Mouse (Mus musculus): ENCODE results near the gene Zdhhc9. TPM values are rescaled to one million over a fixed set of nuclear protein-coding genes. Genes with fewer than 3 reads are reported as not detected.
A peak's percentile ranks its signal among the peaks of the same experiment; 100 is the strongest.

Zdhhc9 gene
- polyA plus RNA-seq, 1 experiment from 2014 or later: 9.1 TPM

DNA sequence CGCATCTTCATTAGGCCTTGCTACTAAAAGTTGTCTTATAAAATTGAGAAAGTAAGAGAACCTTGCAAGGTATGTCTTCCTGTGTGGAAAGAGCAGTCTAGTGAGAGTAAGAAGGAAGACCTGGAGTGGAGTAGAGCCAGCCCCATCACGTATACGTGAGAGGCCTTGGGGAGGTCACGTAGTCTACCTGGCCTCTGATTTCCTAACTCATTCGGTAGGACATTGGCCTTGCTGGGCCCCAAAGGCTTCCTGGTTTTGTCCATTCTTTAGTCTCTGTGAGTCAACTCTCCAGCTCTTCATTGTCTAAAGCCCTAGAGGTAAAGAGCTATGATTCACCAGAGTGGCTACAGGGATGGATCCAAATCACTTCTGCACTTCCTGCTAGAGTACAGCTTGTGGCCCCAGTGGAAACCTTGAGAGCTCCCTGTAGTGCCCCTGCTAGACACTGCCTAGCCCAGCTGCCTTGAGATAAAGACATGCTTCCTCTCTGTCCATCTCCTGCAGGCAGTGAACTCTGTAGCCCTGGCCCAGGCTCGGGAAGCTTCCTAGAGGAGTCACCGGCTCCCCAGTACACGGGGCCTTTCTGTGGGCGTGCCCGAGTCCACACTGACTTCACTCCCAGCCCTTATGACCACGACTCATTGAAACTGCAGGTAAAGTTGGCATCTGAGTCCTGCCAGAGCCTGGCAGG lies 50.3 kb downstream of the Zdhhc9 start:
- ATAC-seq: peak; percentile 72
- no peak overlapping the region for H3K27ac ChIP-seq

GRCm38 (mm10) chrX:48157396-48157795 lies 51.3 kb downstream of the Zdhhc9 start:
- Histone ChIP-seq H3K4me3 (replicated peaks) (no peak overlapping the region), H3K4me1 (replicated peaks) (no peaks in the 10 kb centered on the region), H3K27ac (no peak overlapping the region), H3K9me3 (no peaks in the 10 kb centered on the region), H3K36me3 (no peaks in the 10 kb centered on the region), H3K4me2 (replicated peaks) (no peak overlapping the region), H3K9ac (no peak overlapping the region), H3K27me3 (replicated peaks) (no peaks in the 10 kb centered on the region)
- 85% methylated on average over 8 of the region's 8 CpGs for WGBS
- ATAC-seq: no peak

More for the DNA sequence above, 50.3 kb downstream of the Zdhhc9 start:
- no peaks in the 10 kb centered on the region for H3K4me1 ChIP-seq (replicated peaks)
- no peaks in the 10 kb centered on the region for H3K36me3 ChIP-seq
- H3K4me2 ChIP-seq (replicated peaks): no peak overlapping the region
- H3K4me3 ChIP-seq (replicated peaks): no peak overlapping the region
- no peaks in the 10 kb centered on the region for H3K9me3 ChIP-seq
- H3K27me3 ChIP-seq (replicated peaks): no peaks in the 10 kb centered on the region
- WGBS: 79% methylated on average over 11 of the region's 11 CpGs
- H3K9ac ChIP-seq: no peak overlapping the region

DNA sequence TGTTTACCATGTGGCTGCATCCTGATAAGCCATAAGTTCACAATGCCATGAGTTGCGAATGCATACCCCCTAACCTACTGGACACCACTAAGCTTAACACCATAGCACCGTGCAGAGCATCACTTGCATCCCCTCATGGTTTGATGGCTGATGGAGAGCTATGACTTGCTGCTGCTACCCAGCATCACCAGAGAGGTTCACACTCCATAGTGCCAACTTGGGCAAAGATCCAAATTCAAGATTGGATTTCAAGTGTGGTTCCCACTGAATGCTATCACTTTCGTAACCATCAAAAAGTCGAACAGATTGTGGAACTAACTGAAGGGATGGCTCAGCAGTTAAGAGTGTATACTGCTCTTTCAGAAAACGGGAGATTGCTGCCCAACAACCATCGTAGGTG lies 53.2 kb downstream of the Zdhhc9 start:
- Histone ChIP-seq H3K36me3 (no peaks in the 10 kb centered on the region), H3K4me3 (replicated peaks) (no peak overlapping the region), H3K4me1 (replicated peaks) (no peaks in the 10 kb centered on the region), H3K9me3 (no peaks in the 10 kb centered on the region), H3K27me3 (replicated peaks) (no peaks in the 10 kb centered on the region), H3K27ac (no peak overlapping the region), H3K9ac (no peak overlapping the region), H3K4me2 (replicated peaks) (no peak overlapping the region)
- 88% methylated on average over 6 of the region's 6 CpGs for WGBS
- no peak for ATAC-seq

DNA sequence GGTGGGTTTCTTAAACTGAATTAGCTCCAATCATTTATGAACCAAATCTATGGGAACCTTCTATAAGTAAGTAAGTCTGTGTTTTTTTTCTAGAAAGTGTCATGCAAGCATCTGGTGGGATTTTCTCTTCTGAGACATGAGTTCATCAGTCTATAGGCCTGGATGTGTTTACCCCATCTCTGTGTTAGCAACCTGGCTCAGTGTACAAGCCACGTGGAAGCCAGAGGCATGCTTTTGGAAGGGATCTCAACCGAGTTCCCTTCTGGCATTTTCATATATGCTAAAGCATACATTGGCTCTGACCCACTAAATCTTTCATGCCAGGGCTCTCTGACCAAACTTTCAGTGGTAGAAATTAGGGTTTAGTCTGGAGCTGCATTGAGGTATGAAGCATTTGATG lies 54.7 kb downstream of the Zdhhc9 start:
- no peak overlapping the region for H3K4me2 ChIP-seq (replicated peaks)
- H3K4me1 ChIP-seq (replicated peaks): no peaks in the 10 kb centered on the region
- H3K27ac ChIP-seq: no peak overlapping the region
- H3K9me3 ChIP-seq: no peaks in the 10 kb centered on the region
- H3K27me3 ChIP-seq (replicated peaks): no peaks in the 10 kb centered on the region
- H3K4me3 ChIP-seq (replicated peaks): no peak overlapping the region
- no peak overlapping the region for H3K9ac ChIP-seq
- WGBS: 76% methylated on average over 2 of the region's 2 CpGs
- no peaks in the 10 kb centered on the region for H3K36me3 ChIP-seq
- no peak for ATAC-seq

DNA sequence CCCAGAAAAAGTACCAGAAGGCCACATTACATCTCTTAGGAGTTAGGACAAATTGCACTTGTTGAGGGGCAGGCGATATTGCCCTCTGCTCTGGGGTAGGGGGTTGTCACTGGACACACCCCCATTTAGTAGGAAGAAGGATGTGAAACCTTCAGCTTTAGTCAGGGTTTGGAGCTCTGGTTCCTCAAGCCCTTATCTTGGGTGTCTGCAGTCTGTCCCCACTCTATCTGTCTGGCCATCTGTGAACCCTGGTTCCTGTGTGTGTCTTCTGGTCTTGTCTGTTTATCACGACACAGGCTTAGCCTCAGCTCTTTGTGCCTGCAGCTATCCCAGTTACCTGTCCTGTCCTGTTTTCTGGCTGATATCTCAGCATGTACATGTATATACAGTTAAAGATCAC lies 55.3 kb downstream of the Zdhhc9 start:
- Histone ChIP-seq H3K27me3 (replicated peaks) (no peaks in the 10 kb centered on the region), H3K9me3 (no peaks in the 10 kb centered on the region), H3K27ac (no peak overlapping the region), H3K4me1 (replicated peaks) (no peaks in the 10 kb centered on the region), H3K36me3 (no peaks in the 10 kb centered on the region), H3K4me2 (replicated peaks) (no peak overlapping the region), H3K9ac (no peak overlapping the region), H3K4me3 (replicated peaks) (no peak overlapping the region)
- 69% methylated on average over 2 of the region's 2 CpGs for WGBS
- ATAC-seq: no peak

DNA sequence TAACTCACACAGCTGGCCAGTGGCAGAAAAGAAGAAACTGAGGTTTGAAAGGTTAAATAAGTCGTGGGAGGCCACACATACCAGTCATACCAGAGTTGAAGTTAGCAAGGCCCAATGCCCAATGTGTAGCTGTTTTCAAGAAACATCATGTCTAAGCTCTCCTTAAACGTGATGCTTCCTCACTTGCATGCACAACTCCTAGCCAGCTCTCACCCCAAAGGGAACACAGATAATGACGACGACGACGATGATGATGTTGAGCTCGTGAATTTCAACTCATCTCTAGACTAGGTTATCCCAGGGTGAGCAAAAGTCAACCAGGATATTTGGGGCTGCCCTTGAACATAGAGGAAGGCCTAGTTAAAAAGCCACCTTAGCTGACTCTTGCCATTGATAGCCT lies 56.6 kb downstream of the Zdhhc9 start:
- H3K27me3 ChIP-seq (replicated peaks): no peaks in the 10 kb centered on the region
- no peaks in the 10 kb centered on the region for H3K36me3 ChIP-seq
- H3K4me3 ChIP-seq (replicated peaks): no peak overlapping the region
- 67% methylated on average over 7 of the region's 7 CpGs for WGBS
- no peak for ATAC-seq
- H3K27ac ChIP-seq: no peak overlapping the region
- H3K9me3 ChIP-seq: no peaks in the 10 kb centered on the region
- H3K9ac ChIP-seq: no peak overlapping the region
- no peaks in the 10 kb centered on the region for H3K4me1 ChIP-seq (replicated peaks)
- no peak overlapping the region for H3K4me2 ChIP-seq (replicated peaks)

DNA sequence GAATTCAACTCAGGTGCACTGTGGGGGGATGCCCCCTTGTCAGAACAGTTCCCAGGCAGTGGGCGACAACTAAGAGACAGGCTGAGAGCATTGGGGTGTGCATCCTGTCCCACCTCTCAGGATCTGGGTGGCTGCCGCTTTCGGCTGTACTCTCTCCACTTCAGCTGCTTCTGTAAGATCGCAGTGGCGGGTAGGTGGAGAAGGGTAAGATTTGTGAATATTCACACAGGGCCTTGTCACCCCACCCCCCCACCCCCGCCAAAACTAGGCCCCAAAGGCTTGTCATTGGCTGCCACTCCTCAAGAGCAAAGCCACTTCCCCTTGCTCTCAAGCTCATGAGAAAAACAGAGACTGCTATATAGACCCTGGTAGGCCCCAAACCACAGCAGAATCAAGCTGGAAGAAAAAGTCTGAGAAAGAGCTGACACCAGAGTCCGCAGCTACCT lies 60.9 kb downstream of the Zdhhc9 start:
- Histone ChIP-seq H3K27ac (no peak overlapping the region), H3K9me3 (no peaks in the 10 kb centered on the region), H3K36me3 (no peaks in the 10 kb centered on the region), H3K4me2 (replicated peaks) (no peak overlapping the region), H3K4me3 (replicated peaks) (no peak overlapping the region), H3K4me1 (replicated peaks) (no peaks in the 10 kb centered on the region), H3K27me3 (replicated peaks) (no peaks in the 10 kb centered on the region), H3K9ac (no peak overlapping the region)
- WGBS: 82% methylated on average over 7 of the region's 7 CpGs
- no peak for ATAC-seq

DNA sequence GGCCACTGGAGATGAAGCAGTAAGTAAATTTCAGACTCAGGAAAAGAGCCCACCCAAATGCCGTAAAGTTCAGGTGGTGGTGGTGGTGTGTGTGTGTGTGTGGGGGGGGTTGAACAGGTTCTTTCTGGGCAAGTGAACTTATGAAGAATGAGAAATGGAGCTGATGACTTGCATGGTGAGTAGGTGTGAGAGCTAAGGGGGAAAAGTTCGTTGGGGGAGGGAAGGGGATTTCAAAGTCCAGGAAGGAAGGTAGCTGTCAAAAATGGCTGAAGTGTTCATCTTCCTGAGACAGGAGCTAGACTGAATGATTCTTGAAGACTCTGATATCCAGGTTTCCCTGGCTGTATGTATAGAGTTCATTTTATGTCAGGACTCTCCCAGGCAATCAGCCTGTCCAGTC lies 61.5 kb downstream of the Zdhhc9 start:
- Histone ChIP-seq H3K4me2 (replicated peaks) (no peak overlapping the region), H3K4me1 (replicated peaks) (no peaks in the 10 kb centered on the region), H3K9ac (no peak overlapping the region), H3K36me3 (no peaks in the 10 kb centered on the region), H3K4me3 (replicated peaks) (no peak overlapping the region), H3K27ac (no peak overlapping the region), H3K27me3 (replicated peaks) (no peaks in the 10 kb centered on the region), H3K9me3 (no peaks in the 10 kb centered on the region)
- 81% methylated on average over 2 of the region's 2 CpGs for WGBS
- ATAC-seq: no peak

- no peak within 1 kb of the TSS for H3K4me3 ChIP-seq (replicated peaks)
- 81% methylated on average over 4 of the region's 4 CpGs for WGBS
Observed at GRCm38 (mm10) chrX:48146262-48146661, 62.4 kb downstream of the Zdhhc9 start, which contains the start of gene Sash3. Gene Sash3 (plus strand): TSS chrX:48146436.

GRCm38 (mm10) chrX:48143415-48144335 lies 65.0 kb downstream of the Zdhhc9 start:
- 46% methylated on average over 25 of the region's 26 CpGs for WGBS
- Histone ChIP-seq H3K4me2 (replicated peaks) (peak overlapping the region; percentile 53), H3K36me3 (no peaks in the 10 kb centered on the region), H3K27ac (peak overlapping the region; percentile 60; the same call in 1 of the 2 replicates), H3K4me1 (replicated peaks) (no peaks in the 10 kb centered on the region), H3K4me3 (replicated peaks) (peak overlapping the region; percentile 32), H3K9me3 (no peaks in the 10 kb centered on the region), H3K9ac (no peak overlapping the region), H3K27me3 (replicated peaks) (no peaks in the 10 kb centered on the region)
- peak; percentile 83 for ATAC-seq

More at GRCm38 (mm10) chrX:48146262-48146661, 62.4 kb downstream of the Zdhhc9 start, which contains the start of gene Sash3:
- Histone ChIP-seq H3K9me3 (no peaks in the 10 kb centered on the region), H3K27me3 (replicated peaks) (no peaks in the 10 kb centered on the region), H3K27ac (no peak within 1 kb of the TSS), H3K4me1 (replicated peaks) (no peaks in the 10 kb centered on the region), H3K9ac (no peak within 1 kb of the TSS), H3K4me2 (replicated peaks) (no peak within 1 kb of the TSS), H3K36me3 (no peaks in the 10 kb centered on the region)
- ATAC-seq: no peak

DNA sequence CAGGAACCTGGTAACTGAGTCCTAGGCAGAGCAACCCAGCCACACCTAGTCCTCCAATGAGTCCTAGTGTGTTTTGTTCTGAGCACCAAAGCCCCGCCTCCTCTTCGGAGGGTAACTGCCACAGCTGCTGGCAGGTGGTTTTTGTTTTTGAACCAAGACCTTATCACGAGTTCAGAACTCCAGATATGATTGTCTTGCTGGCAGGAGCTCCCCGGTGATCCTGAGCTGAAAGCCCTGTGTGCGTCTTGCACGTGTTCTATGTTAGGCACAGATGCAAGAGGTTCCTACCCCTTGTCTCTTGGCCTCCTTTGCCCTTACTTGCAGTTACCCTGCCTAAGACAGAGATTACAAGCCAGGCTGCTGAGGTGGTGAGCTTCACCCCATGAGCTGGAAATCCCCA lies 67.2 kb downstream of the Zdhhc9 start:
- H3K36me3 ChIP-seq: no peaks in the 10 kb centered on the region
- no peaks in the 10 kb centered on the region for H3K4me1 ChIP-seq (replicated peaks)
- no peaks in the 10 kb centered on the region for H3K27me3 ChIP-seq (replicated peaks)
- H3K4me2 ChIP-seq (replicated peaks): no peak overlapping the region
- no peak overlapping the region for H3K27ac ChIP-seq
- no peaks in the 10 kb centered on the region for H3K9me3 ChIP-seq
- H3K4me3 ChIP-seq (replicated peaks): no peak overlapping the region
- 66% methylated on average over 6 of the region's 6 CpGs for WGBS
- ATAC-seq: 0 out of 2 replicates have a peak, but pooled peaks have one; percentile 20
- no peak overlapping the region for H3K9ac ChIP-seq

DNA sequence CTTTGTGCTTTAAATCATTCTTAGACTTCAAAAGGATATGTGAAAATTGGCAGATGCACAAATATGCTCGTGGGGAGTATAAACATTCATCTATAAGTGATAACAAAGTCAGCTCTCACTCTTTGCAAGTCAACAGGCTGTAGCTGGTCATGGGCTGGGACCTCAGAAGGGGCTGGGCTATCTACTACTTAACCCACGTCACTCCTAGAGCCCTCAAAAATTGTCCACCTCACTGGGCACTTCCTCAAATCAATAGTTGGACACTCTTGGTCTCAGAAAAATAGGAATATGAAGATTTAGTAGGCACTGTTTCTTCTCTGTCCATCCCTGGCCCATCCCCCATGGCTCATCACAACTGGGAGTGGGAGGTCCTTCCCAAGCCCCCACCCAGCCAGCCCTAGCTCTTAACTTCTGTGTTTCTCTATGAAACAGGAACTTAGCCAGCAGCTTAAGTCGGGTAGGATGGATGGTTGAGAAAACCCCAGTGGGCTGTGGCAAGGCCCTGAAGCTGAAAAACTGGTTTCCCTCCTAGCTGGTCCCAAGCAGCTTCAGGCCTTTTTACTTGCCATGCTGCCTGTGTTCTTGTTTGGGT lies 68.3 kb downstream of the Zdhhc9 start:
- ATAC-seq: no peak
- 40% methylated on average over 3 of the region's 3 CpGs for WGBS
- H3K4me3 ChIP-seq (replicated peaks): no peak overlapping the region
- no peaks in the 10 kb centered on the region for H3K36me3 ChIP-seq
- H3K4me1 ChIP-seq (replicated peaks): no peaks in the 10 kb centered on the region
- H3K4me2 ChIP-seq (replicated peaks): no peak overlapping the region
- H3K27me3 ChIP-seq (replicated peaks): no peaks in the 10 kb centered on the region
- H3K9me3 ChIP-seq: no peaks in the 10 kb centered on the region
- no peak overlapping the region for H3K27ac ChIP-seq
- H3K9ac ChIP-seq: no peak overlapping the region

All from intestine, embryonic 15.5 days (tissue).